Comparison of ENCODE assay signal across 10 mouse cellular contexts in the genomic region with DNA sequence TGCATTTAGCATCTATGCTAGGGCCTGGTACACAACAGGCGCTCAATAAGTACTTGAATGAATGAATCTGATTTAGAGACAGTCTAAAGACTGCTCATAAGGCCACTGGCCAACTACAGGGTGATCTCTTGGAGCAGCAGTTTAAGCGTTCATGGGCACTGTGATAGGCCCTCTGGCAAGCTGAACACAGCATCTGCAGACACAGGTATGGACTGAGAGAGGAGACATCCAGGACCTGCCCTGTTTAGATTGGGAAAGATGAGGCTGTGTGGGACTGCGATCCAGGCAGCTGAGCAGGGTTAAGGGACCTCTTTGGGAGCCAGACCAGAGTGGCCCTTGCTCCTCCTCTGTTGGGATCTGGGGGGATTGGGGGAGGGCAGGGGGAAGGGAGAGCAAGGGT. TPM values are rescaled to one million over a fixed set of nuclear protein-coding genes. Genes with fewer than 3 reads are reported as not detected.
DNase-seq lines count a peak whose midpoint lies in the region; ATAC-seq and TF ChIP-seq lines count a peak whose summit lies in the region.
"Had no signal": no experiment of that assay in that cellular context is flagged by ENCODE, and none has a peak within 500 bp of the region (broad histone marks: within the 10 kb centered on the region; RNA-seq: fewer than 3 reads in every experiment).

Dtx1 (minus strand) TSS at position 101 of the 400 bp plus-strand sequence.

- no peak for ATAC-seq in heart, embryonic 12.5 days (ENCODE audit: insufficient number of reproducible peaks, low FRiP score)
- ATAC-seq in forebrain, embryonic 15.5 days (replicated peaks), result 0 out of 2 replicates have a peak, but pooled peaks have one; percentile 12
- ATAC-seq in limb, embryonic 12.5 days (ENCODE audit: insufficient number of reproducible peaks, insufficient read depth, low FRiP score, low TSS enrichment, low read depth), result no peak

- no peaks in the 10 kb centered on the region for H3K36me3 ChIP-seq in heart, embryonic 12.5 days
- H3K36me3 ChIP-seq in E14TG2a.4 (ENCODE audit: insufficient read depth, low read length), result no peaks in the 10 kb centered on the region
- H3K36me3 ChIP-seq in forebrain, embryonic 15.5 days, result no peaks in the 10 kb centered on the region
- no peaks in the 10 kb centered on the region for H3K36me3 ChIP-seq in limb, embryonic 12.5 days
- H3K36me3 ChIP-seq: G1E had no signal

- H3K4me3 ChIP-seq in heart, embryonic 12.5 days, result peak within 1 kb of the TSS; percentile 45
- peak within 1 kb of the TSS; percentile 76 for H3K4me3 ChIP-seq in E14TG2a.4 (replicated peaks; ENCODE audit: low read length)
- H3K4me3 ChIP-seq in forebrain, embryonic 15.5 days, result peak within 1 kb of the TSS; percentile 81
- H3K4me3 ChIP-seq in limb, embryonic 12.5 days (replicated peaks), result peak within 1 kb of the TSS; percentile 57

- DNase-seq in heart, adult 8-10 months (ENCODE audit: low spot score), result no peak
- no peak for DNase-seq in right cerebral cortex, adult 18-20 months
- no peak for DNase-seq in gastrocnemius, adult 8-10 months (ENCODE audit: low spot score in 2 of 2)
- no peak for DNase-seq in urinary bladder, postnatal 14 days (ENCODE audit: low spot score)

- no peaks in the 10 kb centered on the region for H3K9me3 ChIP-seq in heart, embryonic 12.5 days (replicated peaks)
- no peaks in the 10 kb centered on the region for H3K9me3 ChIP-seq in E14TG2a.4 (ENCODE audit: low read length)
- H3K9me3 ChIP-seq in forebrain, embryonic 15.5 days, result no peaks in the 10 kb centered on the region
- no peaks in the 10 kb centered on the region for H3K9me3 ChIP-seq in limb, embryonic 12.5 days
- H3K9me3 ChIP-seq: G1E had no signal

- peaks cover 97% of the 10 kb centered on the region for H3K27me3 ChIP-seq in heart, embryonic 12.5 days (replicated peaks)
- peaks cover 72% of the 10 kb centered on the region for H3K27me3 ChIP-seq in E14TG2a.4 (ENCODE audit: insufficient read depth, low read length)
- 0 out of 2 replicates have a peak, but pooled peaks cover 3% of the 10 kb centered on the region for H3K27me3 ChIP-seq in forebrain, embryonic 15.5 days
- H3K27me3 ChIP-seq in limb, embryonic 12.5 days, result peaks cover 99% of the 10 kb centered on the region

- H3K4me1 ChIP-seq in heart, embryonic 12.5 days (replicated peaks), result peaks cover 17% of the 10 kb centered on the region
- peaks cover 56% of the 10 kb centered on the region for H3K4me1 ChIP-seq in E14TG2a.4 (replicated peaks; ENCODE audit: low read depth, low read length)
- H3K4me1 ChIP-seq in forebrain, embryonic 15.5 days, result peaks cover 57% of the 10 kb centered on the region
- peaks cover 16% of the 10 kb centered on the region for H3K4me1 ChIP-seq in limb, embryonic 12.5 days (replicated peaks)

- no peak within 1 kb of the TSS for H3K27ac ChIP-seq in heart, embryonic 12.5 days (ENCODE audit: poor library complexity, severe bottlenecking)
- H3K27ac ChIP-seq in forebrain, embryonic 15.5 days (replicated peaks), result peak within 1 kb of the TSS; percentile 85
- no peak within 1 kb of the TSS for H3K27ac ChIP-seq in limb, embryonic 12.5 days
- H3K27ac ChIP-seq: macrophage had no signal

- TF ChIP-seq CTCF in E14TG2a.4 (conservative IDR thresholded peaks at IDR 0.05; ENCODE audit: low read length), result no peak

- WGBS in heart, embryonic 12.5 days, result 32% methylated on average over 3 of the region's 3 CpGs
- 30% methylated on average over 3 of the region's 3 CpGs for WGBS in forebrain, embryonic 15.5 days
- 35% methylated on average over 3 of the region's 3 CpGs for WGBS in limb, embryonic 12.5 days

- peak within 1 kb of the TSS; percentile 76 for H3K4me2 ChIP-seq in heart, embryonic 12.5 days
- H3K4me2 ChIP-seq in forebrain, embryonic 15.5 days (replicated peaks), result peak within 1 kb of the TSS; percentile 90
- H3K4me2 ChIP-seq in limb, embryonic 12.5 days, result peak within 1 kb of the TSS; percentile 94

- peak within 1 kb of the TSS; percentile 59 for H3K9ac ChIP-seq in heart, embryonic 12.5 days
- peak within 1 kb of the TSS; percentile 80 for H3K9ac ChIP-seq in forebrain, embryonic 15.5 days (replicated peaks)
- H3K9ac ChIP-seq in limb, embryonic 12.5 days (replicated peaks), result peak within 1 kb of the TSS; percentile 66

RNA-seq across cellular contexts. Expression of gene Dtx1, which starts in this region (rescaled TPM):
- polyA plus RNA-seq in heart, embryonic 12.5 days (2016; fragmentation: Nextera tagmentation; extraction: Ambion mirVana), result 0.24 and 0.28 TPM in 2 replicates
- 1 to 10 TPM; 1.7 to 2.0 (median 1.9) TPM for total RNA-seq in heart, adult 8-10 months (2022)
- 48.2 and 52.8 TPM in 2 replicates for polyA plus RNA-seq in forebrain, embryonic 15.5 days (2015; fragmentation: Nextera tagmentation; extraction: Ambion mirVana)
- 6.8 and 7.5 TPM in 2 replicates for polyA plus RNA-seq in limb, embryonic 12.5 days (2016; fragmentation: Nextera tagmentation; extraction: Ambion mirVana)
- total RNA-seq in gastrocnemius, adult 8-10 months (2022), result 1 to 10 TPM in 1 of 4 experiments, under 1 TPM in 3; 0.22 to 1.3 (median 0.31) TPM
